Mouse (Mus musculus) gastrocnemius, postnatal 36 days (tissue): ENCODE results near the gene Kirrel. TPM values are rescaled to one million over a fixed set of nuclear protein-coding genes. Genes with fewer than 3 reads are reported as not detected.
"Not testable (repeated sequence)": the region's sequence is repeated elsewhere in the genome, so short reads cannot be mapped to it uniquely, and the experiment has no call there.

Experiments used
- DNase-seq, 2 experiments: peaks; one replicate each; pipeline ENCODE4 v3.0.0; 2022
- intact Hi-C: fragments of 180-260 bp; cut with DNase I; formaldehyde crosslinking; loops from one replicate; pipeline ENCODE4 v1.15.1; 2025
- total RNA-seq, 2 experiments: library from RNA; stranded (reverse); gene quantifications; 2 replicates each; pipeline ENCODE4 v1.2.3; 2021

The Kirrel gene
- total RNA-seq, 2 experiments from 2014 or later: 4.3 to 4.4 TPM

DNA sequence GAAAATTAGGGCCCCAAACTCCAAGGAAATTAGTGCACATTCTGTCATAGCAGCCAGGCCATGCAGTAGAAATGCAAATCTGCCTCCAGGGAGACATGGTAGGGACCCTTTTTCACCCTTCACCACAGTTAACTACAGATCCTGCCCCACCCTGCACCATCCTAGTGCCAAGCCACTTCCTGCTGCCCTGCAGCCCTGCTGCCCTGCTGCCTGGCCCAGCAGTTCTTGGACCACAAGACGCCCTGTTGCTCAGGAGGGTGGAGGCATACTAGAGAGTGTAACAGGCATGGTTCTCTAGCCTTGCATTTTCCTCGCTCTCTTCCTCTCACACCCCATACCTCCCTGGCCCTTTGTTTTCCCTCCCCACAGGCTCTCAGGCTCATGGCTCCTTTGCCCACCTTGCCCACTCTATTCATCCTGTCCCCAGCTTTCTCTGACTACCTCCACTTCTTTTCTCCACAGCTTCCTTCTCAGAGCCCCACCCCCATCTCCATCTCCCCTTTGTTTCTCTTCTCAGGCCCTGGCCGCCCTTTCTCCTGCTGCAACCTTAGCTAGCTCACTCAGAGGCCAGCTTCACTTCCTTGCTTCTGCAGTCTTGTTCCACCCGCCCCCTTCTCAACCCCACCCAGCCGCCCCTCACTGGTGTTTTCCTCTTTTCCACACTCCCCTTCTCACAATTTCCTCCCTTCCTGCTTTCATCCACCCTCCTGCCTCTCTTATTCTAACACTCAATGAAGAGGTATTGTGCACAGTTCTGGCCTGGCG lies 29.9 kb downstream of the Kirrel start:
- intact Hi-C loops: no loop called here
- DNase-seq: no peak

DNA sequence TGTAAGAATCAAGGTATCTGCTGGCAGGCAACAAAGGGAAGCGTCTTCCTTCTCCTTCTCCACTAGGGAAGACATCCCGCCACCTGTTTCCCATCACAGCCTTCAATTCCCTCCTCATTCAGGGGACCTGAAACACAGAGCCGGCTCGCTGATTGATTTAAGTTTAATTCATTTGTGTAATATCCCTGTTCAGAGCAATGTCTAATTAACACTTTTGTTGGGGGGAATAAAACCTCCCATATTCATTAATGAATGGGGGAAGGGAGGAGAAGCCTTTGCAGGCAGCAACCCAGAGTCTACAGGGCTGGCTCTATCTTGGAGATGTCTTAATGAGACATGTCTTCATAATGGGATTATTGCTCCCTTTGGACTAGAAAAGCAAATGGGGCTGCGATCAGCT lies 34.3 kb downstream of the Kirrel start:
- intact Hi-C loops: no loop called here
- no peak for DNase-seq

DNA sequence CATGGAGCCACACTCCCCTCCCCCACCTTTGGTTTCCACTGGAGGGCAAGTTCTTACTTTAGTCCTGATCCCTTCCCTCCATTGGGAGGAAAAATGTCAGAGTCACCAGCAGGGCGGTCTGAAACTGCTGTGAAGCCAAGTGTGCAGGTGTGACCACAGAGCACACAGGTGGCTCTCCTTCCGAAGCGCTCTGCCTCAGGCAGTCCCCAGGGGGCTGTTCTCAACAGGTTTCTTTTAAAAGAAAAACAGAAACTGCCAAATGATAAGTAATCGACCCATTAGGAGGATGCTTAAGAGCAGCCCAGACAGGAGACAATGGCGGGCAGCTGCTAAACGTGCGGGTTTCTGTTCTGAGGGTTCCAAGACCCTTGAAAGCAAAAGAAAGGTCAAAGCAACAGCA lies 37.8 kb downstream of the Kirrel start:
- intact Hi-C loops: no loop called here
- DNase-seq: no peak

DNA sequence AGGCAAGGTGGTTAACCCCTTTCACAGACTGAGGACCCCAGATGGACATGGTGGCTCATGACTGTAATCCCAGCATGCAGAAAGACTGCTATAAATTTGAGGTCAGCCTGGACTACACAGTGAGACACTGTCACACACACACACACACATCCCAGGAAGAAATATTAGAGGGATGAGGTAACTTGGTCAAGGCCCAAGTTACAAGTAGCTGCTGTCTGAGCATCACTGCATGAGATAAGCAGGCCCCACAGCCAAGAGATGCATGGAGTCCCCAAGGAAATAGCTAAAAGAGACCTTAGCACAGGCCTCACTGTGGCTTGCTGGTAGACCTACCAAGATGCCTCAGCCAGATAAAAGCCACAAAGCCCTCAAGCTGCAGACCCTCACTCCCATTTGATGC lies 39.6 kb downstream of the Kirrel start:
- no peak for DNase-seq
- intact Hi-C loops: no loop called here

DNA sequence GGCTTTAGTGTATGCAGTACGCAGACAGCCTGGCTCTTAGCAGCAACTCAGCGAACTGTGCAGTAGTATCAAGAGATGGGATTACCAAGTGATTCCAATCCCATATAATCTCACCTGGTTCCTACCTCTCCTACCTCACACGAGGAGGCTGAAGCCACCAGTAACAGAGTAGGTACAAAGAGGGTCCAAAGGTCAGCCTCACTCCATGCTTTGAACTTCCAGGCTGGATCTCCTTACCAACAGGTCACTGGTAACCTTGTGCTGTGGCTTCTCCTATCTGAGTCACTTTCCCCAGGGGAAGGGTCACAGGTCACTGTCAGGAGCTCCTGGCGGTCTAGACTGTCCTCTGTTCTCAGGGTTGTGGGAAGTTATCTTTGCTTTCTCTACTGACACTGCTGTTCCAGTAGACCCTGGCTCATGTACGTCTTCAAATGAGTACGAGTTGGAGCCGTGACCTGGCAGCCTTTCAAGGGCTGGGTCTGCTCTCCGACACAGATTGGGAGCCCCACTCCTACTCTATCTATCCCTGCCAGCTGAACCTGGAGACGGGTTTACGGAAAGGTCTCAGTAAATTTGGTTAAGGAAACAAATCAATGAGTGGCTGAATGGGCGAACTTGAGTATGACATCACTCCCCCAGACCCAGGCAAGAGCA lies 42.7 kb downstream of the Kirrel start:
- no peak for DNase-seq
- intact Hi-C loops: no loop called here

DNA sequence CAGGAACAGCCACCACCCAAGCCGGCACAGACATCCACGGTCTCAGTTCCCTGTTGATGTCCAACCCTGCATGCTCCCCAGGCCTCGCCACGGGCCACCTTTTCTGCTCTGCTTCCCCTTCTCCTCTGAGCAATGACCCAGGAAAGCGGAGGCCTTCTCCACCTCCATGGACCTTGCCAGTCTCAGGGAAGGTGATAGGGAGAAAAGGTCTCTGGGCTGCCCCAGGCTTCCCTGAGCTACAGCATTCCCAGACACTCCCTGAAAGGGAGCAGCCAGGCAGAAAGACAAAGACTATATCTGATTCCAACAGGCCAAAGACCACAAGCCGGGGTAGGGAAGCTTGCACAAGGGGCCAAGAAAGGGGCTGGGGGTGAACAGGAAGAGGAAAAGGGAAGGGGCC lies 43.6 kb downstream of the Kirrel start:
- no peak for DNase-seq
- intact Hi-C loops: no loop called here

DNA sequence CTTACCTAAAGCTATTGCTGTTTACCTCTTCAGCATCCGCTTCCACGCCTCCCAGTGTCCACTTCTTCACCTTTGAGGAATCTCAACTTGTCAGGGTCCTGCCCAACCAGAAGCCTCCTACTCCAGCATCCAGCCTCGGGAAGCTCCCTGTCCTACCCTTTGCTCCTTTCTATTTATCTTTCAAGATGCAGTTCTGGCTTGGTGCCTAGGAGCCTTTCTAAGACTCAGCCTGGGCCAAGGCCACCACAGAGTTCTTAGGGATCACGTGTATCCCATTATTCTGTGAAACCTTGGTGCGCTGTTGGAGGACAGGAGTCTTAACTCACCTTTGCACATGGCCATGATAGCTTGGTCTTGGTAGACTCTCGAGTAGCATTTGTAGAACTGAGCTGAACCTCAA lies 50.8 kb downstream of the Kirrel start:
- DNase-seq: no peak
- intact Hi-C loops: no loop called here

DNA sequence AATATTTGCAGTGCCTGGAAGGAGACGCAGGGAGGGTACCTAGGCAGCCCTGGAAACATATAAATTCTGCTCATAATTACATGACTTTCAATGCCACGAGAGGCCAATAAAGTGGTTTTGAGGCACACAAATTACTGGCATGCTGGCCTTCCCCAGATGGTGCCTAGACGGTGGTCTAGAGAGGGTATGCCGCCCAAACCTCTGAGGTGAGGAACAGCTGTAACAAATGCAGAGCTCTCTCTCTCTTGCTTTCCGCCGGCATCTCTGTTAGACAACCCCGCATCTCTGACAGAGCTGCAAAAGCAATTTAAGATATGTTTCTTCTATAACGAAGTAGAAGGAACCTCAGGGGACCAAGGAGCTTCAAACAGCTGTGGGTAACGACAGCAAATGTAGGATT lies 56.3 kb downstream of the Kirrel start:
- no peak for DNase-seq
- intact Hi-C loops: no loop called here

DNA sequence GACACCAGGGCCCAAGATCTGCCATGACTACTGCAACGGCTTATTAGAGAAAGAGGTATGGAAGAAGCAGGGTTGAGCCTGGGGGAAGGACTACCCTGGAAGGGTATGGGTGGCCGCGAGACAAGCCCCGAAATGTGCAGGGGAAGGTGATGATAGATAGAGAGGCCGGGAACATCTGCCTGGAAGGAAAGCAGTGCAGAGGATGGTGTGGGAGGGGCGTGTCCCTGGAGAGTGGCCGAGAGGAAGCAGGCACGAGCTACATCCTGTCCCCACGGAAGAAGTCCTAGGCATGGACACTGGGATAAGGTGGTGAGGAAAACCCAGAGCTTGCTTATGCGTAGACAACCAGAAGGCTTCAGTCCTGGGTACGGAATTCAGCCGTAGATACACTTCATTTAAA lies 56.9 kb downstream of the Kirrel start:
- intact Hi-C loops: no loop called here
- no peak for DNase-seq

DNA sequence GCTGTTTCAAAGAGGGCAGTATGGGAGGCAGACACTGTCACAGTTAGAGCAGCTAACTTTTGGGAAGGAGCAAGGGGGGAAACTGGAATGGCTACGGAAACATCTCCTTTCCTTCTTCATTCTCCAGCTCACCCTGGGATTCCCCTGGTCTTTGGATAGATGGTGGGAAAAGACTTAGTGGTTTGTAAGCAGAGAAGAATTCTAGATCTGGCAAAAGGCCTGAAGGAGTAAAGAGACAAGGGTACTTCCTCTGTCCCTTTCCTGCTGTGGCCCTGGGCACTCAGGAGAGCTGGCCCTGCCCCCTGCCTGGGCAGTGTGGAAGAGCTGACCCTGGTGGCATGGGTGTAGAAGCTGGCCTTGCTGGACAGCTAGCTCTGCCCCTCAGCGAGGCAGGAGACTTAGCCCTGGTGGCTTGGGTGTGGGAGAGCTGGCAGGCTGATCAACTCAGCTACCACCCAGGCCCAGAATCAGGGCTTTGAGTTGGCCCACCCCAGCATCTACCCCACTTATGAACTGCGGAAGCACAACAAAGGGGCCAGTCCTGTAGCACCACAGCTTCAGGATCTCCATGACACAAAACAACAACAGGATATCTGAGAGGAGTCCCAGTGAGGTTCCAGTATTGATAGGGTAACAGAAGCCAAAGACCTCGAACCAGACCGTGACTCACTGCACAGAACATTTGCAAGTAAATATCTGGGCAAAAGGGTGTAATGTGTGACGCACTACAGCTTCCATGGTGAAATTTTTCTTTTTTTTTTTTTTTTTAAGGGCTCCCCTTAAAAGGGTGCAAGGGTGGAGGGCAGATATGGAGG lies 58.6 kb downstream of the Kirrel start:
- intact Hi-C loops: no loop called here
- no peak for DNase-seq

DNA sequence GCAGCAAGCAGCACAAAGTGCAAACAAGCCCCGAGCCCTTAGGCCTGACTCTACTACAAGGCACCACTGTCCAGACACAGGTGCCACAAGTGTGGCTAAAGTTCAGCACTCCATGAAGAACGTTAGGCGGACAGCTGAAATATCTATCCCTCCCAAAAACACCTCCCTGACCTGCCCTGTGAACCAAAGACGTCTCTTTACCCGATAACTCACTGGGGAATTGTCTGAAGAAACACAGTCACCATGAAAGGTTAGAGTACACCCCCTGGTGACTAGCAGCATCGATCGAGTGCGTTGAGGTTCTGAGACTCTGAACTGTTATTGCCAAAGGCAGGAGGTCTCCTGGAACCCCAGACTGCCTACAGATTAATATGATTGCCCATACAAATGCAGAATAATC lies 59.3 kb downstream of the Kirrel start:
- intact Hi-C loops: no loop called here
- DNase-seq: no peak

DNA sequence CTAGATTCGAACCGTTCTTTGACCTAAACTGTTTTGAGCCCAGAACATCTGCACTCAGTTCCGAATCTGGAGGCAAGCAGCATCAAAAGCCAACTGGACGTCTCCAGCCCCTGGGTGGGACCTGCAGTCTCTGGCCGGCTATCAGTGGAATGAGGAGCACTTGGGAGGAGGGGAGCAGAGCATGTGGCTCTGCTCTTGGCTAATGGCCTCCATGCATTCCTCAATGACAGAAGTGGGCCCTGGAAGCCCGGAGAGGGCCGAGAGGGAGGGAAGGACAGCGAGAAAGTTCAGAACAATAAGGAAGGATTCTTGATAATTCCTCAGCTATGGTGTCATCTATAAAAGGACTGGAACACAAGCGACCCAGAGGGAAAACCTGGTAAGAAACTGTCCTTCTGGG lies 59.7 kb downstream of the Kirrel start:
- DNase-seq: peak in 1 of 2 experiments; percentile 43
- intact Hi-C loops: no loop called here

DNA sequence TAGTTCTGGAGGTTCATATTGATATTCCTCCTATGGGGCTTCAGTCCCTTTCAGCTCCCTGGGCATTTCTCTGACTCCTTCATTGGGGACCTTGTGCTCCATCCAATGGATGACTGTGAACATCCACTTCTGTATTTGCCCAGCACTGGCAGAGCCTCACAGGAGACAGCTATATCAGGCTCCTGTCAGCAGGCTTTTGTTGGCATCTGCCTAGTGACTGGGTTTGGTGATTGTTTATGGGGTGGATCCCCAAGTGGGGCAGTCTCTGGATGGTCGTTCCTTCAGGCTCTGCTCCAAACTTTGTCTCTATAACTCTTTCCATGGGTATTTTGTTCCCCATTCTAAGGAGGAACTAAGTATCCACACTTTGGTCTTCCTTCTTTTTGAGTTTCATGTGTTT lies 60.7 kb downstream of the Kirrel start:
- DNase-seq, intact Hi-C loops: not testable (repeated sequence)

DNA sequence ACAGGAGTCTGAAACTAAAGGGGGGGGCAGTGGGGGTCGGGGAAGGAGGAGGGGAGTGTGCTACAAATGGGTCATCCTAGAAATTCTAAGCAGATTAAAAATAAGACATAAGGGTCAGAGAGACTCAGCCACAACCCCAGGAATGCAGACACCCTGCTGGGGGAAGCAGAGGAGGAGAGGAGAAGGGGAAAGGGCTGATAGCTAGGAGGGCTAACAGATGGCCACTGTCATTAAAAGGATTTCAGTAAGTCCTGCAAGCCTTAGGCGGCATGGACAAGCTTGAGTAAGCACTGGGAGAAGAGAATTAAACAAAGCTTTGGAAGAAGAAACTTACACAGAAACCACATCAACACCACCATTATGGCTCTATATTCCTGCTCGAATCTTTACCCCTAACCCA lies 62.3 kb downstream of the Kirrel start:
- DNase-seq: no peak
- intact Hi-C loops: no loop called here

DNA sequence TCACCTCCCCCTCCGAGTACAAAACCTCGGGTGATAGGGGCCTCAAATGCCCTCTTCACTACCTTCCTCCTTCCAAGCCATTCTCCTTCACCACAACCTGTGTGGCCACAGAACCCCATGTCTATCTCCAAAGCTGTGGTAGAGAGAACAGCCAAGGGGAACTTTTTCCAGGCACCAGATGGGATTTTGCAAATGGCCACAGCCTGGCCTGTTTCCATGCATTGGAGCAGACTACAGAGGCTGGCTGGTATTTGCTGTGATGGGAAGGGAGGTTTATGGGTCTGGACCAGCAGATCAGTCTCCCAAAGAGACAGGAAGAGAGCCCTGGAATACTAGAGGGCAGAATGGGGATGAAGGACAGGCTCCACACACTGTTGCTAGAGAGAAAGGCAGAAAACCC lies 69.7 kb downstream of the Kirrel start:
- intact Hi-C loops: no loop called here
- no peak for DNase-seq

DNA sequence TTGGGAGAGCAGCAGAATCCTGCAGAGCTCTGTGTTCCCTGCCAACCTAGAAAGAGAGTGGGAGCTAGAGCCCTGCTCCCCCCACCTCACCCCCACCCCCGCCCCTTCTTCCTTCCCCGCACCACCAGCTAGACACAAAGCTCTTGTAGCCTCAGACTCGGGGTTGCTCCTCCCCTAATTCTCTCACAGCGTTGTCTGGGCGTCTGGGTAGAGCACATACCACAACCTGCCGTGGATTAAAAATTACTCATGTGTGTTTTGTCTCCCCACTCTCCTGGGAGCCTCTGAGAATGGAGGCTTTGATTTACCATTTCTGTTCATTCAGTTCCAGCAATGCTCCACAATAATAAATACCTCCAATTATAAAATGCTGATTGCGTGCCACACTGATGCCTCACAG lies 72.2 kb downstream of the Kirrel start:
- DNase-seq: no peak
- intact Hi-C loops: no loop called here

DNA sequence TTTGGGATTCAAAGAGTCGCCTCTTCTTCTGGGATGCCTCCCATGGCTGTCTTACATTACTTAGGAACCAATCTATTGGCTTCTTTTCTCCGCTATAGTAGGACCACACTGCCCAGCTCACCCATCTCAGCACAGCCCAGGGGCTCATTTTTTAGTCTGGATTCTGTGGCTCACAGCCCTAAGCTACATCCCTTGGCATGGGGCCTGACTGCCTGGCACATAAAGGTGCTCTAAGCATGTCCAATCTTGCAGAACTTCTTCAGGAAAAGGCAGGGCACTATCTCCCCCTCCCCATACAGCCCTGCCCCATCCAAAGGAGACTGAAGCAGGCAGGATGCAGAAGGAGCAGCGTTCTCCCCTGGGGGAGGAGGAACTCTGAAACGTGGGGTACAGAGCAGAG lies 73.6 kb downstream of the Kirrel start:
- DNase-seq: no peak
- intact Hi-C loops: no loop called here

DNA sequence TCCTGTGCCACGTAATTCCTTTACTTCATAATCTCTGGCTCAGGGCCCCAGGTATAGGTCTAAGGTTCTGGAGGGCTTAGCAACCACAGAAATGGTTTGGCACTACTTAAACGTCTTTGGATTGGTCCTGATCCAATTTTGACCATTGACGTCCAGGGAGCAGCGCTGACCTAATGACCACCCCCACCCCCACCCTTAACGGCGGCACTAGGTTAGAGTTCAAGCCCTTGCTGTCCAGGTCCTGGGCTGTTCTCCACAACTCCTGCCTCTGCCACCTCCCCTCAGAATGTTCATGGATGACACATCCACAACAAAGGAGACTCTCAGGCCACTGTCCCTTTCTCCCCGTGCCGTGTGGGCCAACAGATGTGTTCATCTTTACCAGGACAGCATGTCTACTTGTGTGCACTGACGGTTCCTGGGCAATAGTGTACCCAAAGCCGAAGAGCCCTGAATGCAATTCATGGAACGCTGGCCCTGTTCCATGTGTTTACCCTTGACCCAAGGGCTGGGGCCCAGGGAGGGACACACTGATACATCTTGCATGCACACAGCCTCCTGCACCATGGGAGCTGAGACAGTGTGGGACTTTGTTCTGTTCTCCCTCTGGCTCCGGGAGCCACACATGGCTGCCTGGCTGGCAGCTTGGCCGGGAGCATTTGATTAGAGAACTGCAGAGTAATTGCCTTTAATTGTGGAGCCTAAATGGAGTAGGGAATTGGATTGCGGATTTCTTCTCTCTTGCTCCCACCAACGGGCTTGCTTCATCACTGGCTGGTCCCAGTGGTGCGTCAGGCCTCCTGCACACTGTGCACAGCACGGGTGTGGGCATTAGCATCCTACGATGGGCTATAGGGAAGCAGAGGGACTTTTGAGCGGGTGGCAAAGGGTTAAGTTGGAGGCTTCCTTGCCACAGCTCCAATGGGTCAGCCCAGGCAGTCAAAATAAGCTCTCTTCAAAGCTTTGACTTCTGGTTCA lies 76.3 kb downstream of the Kirrel start:
- no peak for DNase-seq
- intact Hi-C loops: no loop called here

DNA sequence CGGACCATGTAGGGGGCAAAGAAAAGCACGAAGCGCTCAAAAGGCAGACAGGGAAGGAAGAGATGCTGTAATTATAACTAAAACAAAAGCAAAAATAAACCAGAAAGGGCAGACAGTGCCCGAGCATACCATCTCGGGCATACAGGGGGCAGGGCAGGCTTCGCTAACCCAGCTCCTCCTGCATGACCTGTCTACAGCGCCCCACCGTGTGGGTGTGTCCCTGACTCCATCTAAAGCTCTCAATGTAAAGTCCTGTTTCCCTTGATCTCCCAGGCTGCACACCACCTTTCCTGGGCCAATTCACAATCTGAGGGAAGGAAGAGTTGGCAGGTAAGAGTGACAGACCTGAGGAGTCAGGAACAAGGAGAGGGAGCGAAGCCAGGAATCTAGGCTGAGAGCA lies 77.3 kb downstream of the Kirrel start:
- intact Hi-C loops: no loop called here
- DNase-seq: no peak

DNA sequence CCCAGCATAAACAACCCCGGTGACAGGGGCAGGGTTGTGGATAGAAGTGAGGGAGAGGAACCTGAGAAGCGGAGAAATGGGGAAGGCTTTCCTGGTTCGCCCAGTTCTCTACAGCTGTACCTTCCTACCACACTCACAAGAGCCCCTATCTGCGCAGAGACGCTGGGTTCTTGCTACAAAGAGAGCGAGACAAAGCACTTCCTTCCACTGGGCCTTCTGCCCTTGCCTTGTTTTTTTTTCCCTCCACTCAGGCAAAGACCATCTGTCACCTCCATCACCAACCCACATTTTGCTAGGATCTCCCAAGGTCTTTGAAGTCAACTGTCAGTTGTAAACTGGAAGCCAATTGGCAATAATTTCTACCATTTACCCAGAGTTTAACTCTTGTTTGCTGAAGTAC lies 80.8 kb downstream of the Kirrel start:
- no peak for DNase-seq
- intact Hi-C loops: no loop called here
